Mouse (Mus musculus): ENCODE data around the gene Hmgb1.

GRCm38 (mm10) chr5:149152063-149152773, 32.1 kb downstream of the Hmgb1 start:
- TF ChIP-seq CTCF (IDR thresholded peaks at IDR 0.05; ENCODE audit: borderline replicate concordance, insufficient read depth, low read depth, low read length): no peak
- no peak for TF ChIP-seq POLR2A (IDR thresholded peaks at IDR 0.05; ENCODE audit: borderline replicate concordance, insufficient read depth, low read length)
